Mouse (Mus musculus): ENCODE measurements around the gene Vmn1r219.

GRCm38 (mm10) chr13:23133099-23133498 is 26.0 kb upstream of the Vmn1r219 start, which contains the start of gene Vmn1r218:
- TF ChIP-seq CTCF (conservative IDR thresholded peaks at IDR 0.05; ENCODE audit: low read length) (no peak), NANOG (IDR thresholded peaks at IDR 0.05; ENCODE audit: borderline replicate concordance, low read length) (no peak)

Data from E14TG2a.4 (cell line).